Mouse (Mus musculus) MEL (cell line): ENCODE measurements around the gene Sod1. TPM values are rescaled to one million over a fixed set of nuclear protein-coding genes. Genes with fewer than 3 reads are reported as not detected.
"Not testable (repeated sequence)": the region's sequence is repeated elsewhere in the genome, so short reads cannot be mapped to it uniquely, and the experiment has no call there.

Source experiments
- DNase-seq: peaks from one replicate; pipeline ENCODE4 v3.0.0; 2011; ENCODE audit warnings: low read depth, low spot score
- H3K27ac ChIP-seq: 2 replicates; pipeline ENCODE4 v1.5.1; 2012; ENCODE audit warnings: low read depth, mild to moderate bottlenecking, control low read depth, low read length, moderate library complexity; ENCODE audit not compliant: control insufficient read depth
- H3K27me3 ChIP-seq, 2 experiments: fragments of 150-350 bp in 1 of 2; sonication (generic) in 1 of 2; 2 replicates each; pipeline ENCODE4 v1.6.1; 2012; ENCODE audit warnings: low read length in 2 of 2, mild to moderate bottlenecking in 2 of 2, improper control_type of control experiment in 1 of 2, moderate library complexity in 1 of 2; ENCODE audit not compliant: insufficient read depth in 2 of 2, control insufficient read depth in 1 of 2
- H3K36me3 ChIP-seq, 2 experiments: 2 replicates each; pipeline ENCODE4 v1.6.1; 2012 to 2014; ENCODE audit warnings: low read length in 2 of 2, improper control_type of control experiment in 1 of 2, inconsistent platforms in 1 of 2, mild to moderate bottlenecking in 1 of 2; ENCODE audit not compliant: insufficient read depth in 2 of 2, control insufficient read depth in 1 of 2
- H3K4me1 ChIP-seq, 2 experiments: fragments of 150-350 bp in 1 of 2; sonication (generic) in 1 of 2; 2 replicates each; pipeline ENCODE4 v1.6.1; 2012; ENCODE audit warnings: low read length in 2 of 2, improper control_type of control experiment in 1 of 2, mild to moderate bottlenecking in 1 of 2; ENCODE audit not compliant: insufficient read depth in 2 of 2, control insufficient read depth in 1 of 2
- H3K4me3 ChIP-seq, 2 experiments: fragments of 150-350 bp in 1 of 2; sonication (generic) in 1 of 2; 2 replicates each; pipeline ENCODE4 v1.5.1; 2012; ENCODE audit warnings: low read depth in 2 of 2, low read length in 2 of 2, mild to moderate bottlenecking in 2 of 2, moderate library complexity in 2 of 2, control low read depth in 1 of 2, improper control_type of control experiment in 1 of 2; ENCODE audit not compliant: control insufficient read depth in 1 of 2, insufficient read depth in 1 of 2
- H3K79me2 ChIP-seq: 2 replicates; pipeline ENCODE4 v1.6.1; 2012; ENCODE audit warnings: mild to moderate bottlenecking, low read length, moderate library complexity; ENCODE audit not compliant: control insufficient read depth, poor library complexity, insufficient read depth
- H3K9ac ChIP-seq: 2 replicates; pipeline ENCODE4 v1.6.1; 2012; ENCODE audit warnings: low read depth, mild to moderate bottlenecking, control low read depth, low read length, moderate library complexity; ENCODE audit not compliant: control insufficient read depth, poor library complexity, severe bottlenecking
- H3K9me3 ChIP-seq: fragments of 150-350 bp; sonication (generic); replicated peaks from 2 replicates; pipeline ENCODE4 v1.6.1; 2012; ENCODE audit warnings: mild to moderate bottlenecking, low read length, improper control_type of control experiment, moderate library complexity; ENCODE audit not compliant: insufficient read depth
- CHD2 ChIP-seq: IDR thresholded peaks from 2 replicates; pipeline ENCODE4 v1.6.1; 2011; ENCODE audit warnings: low read length, improper control_type of control experiment
- CTCF ChIP-seq, 3 experiments: IDR thresholded peaks in 2 of 3; conservative IDR thresholded peaks in 1 of 3; 2 replicates each; pipeline ENCODE4 v1.5.1; 2011 to 2012; ENCODE audit warnings: low read length in 3 of 3, low read depth in 2 of 3, mild to moderate bottlenecking in 2 of 3, improper control_type of control experiment in 1 of 3, inconsistent platforms in 1 of 3, mixed read lengths in 1 of 3, moderate library complexity in 1 of 3; ENCODE audit not compliant: control insufficient read depth in 1 of 3, insufficient read depth in 1 of 3, poor library complexity in 1 of 3, severe bottlenecking in 1 of 3
- E2F4 ChIP-seq: IDR thresholded peaks from 2 replicates; pipeline ENCODE4 v1.6.1; 2011; ENCODE audit warnings: low read depth, low read length, improper control_type of control experiment, borderline replicate concordance
- ELF1 ChIP-seq: IDR thresholded peaks from 2 replicates; pipeline ENCODE4 v1.6.1; 2014; ENCODE audit warnings: low read depth, mild to moderate bottlenecking, inconsistent platforms, low read length, improper control_type of control experiment, moderate library complexity
- EP300 ChIP-seq, 2 experiments: IDR thresholded peaks; 2 replicates each; pipeline ENCODE4 v1.6.1; 2011; ENCODE audit warnings: improper control_type of control experiment in 2 of 2, low read length in 2 of 2, low read depth in 1 of 2, mild to moderate bottlenecking in 1 of 2
- HCFC1 ChIP-seq: IDR thresholded peaks from 2 replicates; pipeline ENCODE4 v1.6.1; 2012; ENCODE audit warnings: low read depth, mild to moderate bottlenecking, inconsistent platforms, low read length, improper control_type of control experiment, moderate library complexity
- JUND ChIP-seq: IDR thresholded peaks from 2 replicates; pipeline ENCODE4 v1.6.1; 2011; ENCODE audit warnings: low read depth, mild to moderate bottlenecking, improper control_type of control experiment, low read length
- KAT2A ChIP-seq: conservative IDR thresholded peaks from 2 replicates; pipeline ENCODE4 v1.6.1; 2012; ENCODE audit warnings: low read depth, low read length, improper control_type of control experiment, inconsistent platforms
- MAFK ChIP-seq: IDR thresholded peaks from 2 replicates; pipeline ENCODE4 v1.6.1; 2011; ENCODE audit warnings: low read depth, mild to moderate bottlenecking, low read length, improper control_type of control experiment, borderline replicate concordance
- MAX ChIP-seq: IDR thresholded peaks from 2 replicates; pipeline ENCODE4 v1.6.1; 2011; ENCODE audit warnings: low read length, improper control_type of control experiment
- MAZ ChIP-seq: IDR thresholded peaks from 2 replicates; pipeline ENCODE4 v1.6.1; 2012; ENCODE audit warnings: low read depth, mild to moderate bottlenecking, inconsistent platforms, low read length, improper control_type of control experiment
- MYB ChIP-seq: IDR thresholded peaks from 2 replicates; pipeline ENCODE4 v1.6.1; 2011; ENCODE audit warnings: mild to moderate bottlenecking, low read depth, low read length, improper control_type of control experiment
- MYC ChIP-seq: IDR thresholded peaks from 2 replicates; pipeline ENCODE4 v1.6.1; 2011; ENCODE audit warnings: low read depth, mild to moderate bottlenecking, low read length, improper control_type of control experiment, moderate library complexity
- NELFE ChIP-seq: IDR thresholded peaks from 2 replicates; pipeline ENCODE4 v1.6.1; 2011; ENCODE audit warnings: low read depth, low read length, improper control_type of control experiment
- NRF1 ChIP-seq: IDR thresholded peaks from 2 replicates; pipeline ENCODE4 v1.6.1; 2014; ENCODE audit warnings: low read depth, mild to moderate bottlenecking, inconsistent platforms, low read length, improper control_type of control experiment, moderate library complexity; ENCODE audit not compliant: poor library complexity, insufficient read depth, severe bottlenecking
- POLR2A ChIP-seq, 2 experiments: IDR thresholded peaks; 2 replicates each; pipeline ENCODE4 v1.6.1; 2011 to 2012; ENCODE audit warnings: low read length in 2 of 2, mild to moderate bottlenecking in 2 of 2, control low read depth in 1 of 2, improper control_type of control experiment in 1 of 2, low read depth in 1 of 2, moderate library complexity in 1 of 2; ENCODE audit not compliant: control insufficient read depth in 1 of 2, insufficient read depth in 1 of 2, poor library complexity in 1 of 2
- POLR2AphosphoS2 ChIP-seq: IDR thresholded peaks from 2 replicates; pipeline ENCODE4 v1.6.1; 2011; ENCODE audit warnings: low read length, improper control_type of control experiment
- POLR2AphosphoS5 ChIP-seq: IDR thresholded peaks from 2 replicates; pipeline ENCODE4 v1.6.1; 2012; ENCODE audit warnings: low read depth, borderline replicate concordance, mild to moderate bottlenecking, inconsistent platforms, low read length, moderate library complexity, mixed read lengths
- RAD21 ChIP-seq: IDR thresholded peaks from 2 replicates; pipeline ENCODE4 v1.6.1; 2011; ENCODE audit warnings: mild to moderate bottlenecking, low read depth, low read length, improper control_type of control experiment
- SIN3A ChIP-seq: IDR thresholded peaks from 2 replicates; pipeline ENCODE4 v1.6.1; 2012; ENCODE audit warnings: low read length, improper control_type of control experiment, inconsistent platforms
- SMC3 ChIP-seq: IDR thresholded peaks from 2 replicates; pipeline ENCODE4 v1.6.1; 2011; ENCODE audit warnings: low read depth, low read length, improper control_type of control experiment
- TCF12 ChIP-seq: IDR thresholded peaks from 2 replicates; pipeline ENCODE4 v1.6.1; 2014; ENCODE audit warnings: low read depth, mild to moderate bottlenecking, inconsistent platforms, low read length, improper control_type of control experiment, moderate library complexity
- UBTF ChIP-seq: IDR thresholded peaks from 2 replicates; pipeline ENCODE4 v1.6.1; 2012; ENCODE audit warnings: low read depth, mild to moderate bottlenecking, inconsistent platforms, low read length, improper control_type of control experiment, moderate library complexity, borderline replicate concordance; ENCODE audit not compliant: insufficient read depth
- USF1 ChIP-seq: IDR thresholded peaks from 2 replicates; pipeline ENCODE4 v1.6.1; 2014; ENCODE audit warnings: low read depth, mild to moderate bottlenecking, inconsistent platforms, low read length, improper control_type of control experiment, moderate library complexity
- USF2 ChIP-seq, 2 experiments: IDR thresholded peaks; 2 replicates each; pipeline ENCODE4 v1.6.1; 2011 to 2012; ENCODE audit warnings: improper control_type of control experiment in 2 of 2, low read length in 2 of 2, borderline replicate concordance in 1 of 2, inconsistent platforms in 1 of 2, low read depth in 1 of 2, mild to moderate bottlenecking in 1 of 2; ENCODE audit not compliant: insufficient read depth in 1 of 2
- ZC3H11A ChIP-seq: IDR thresholded peaks from 2 replicates; pipeline ENCODE4 v1.6.1; 2012; ENCODE audit warnings: low read depth, mild to moderate bottlenecking, inconsistent platforms, low read length, improper control_type of control experiment
- ZKSCAN1 ChIP-seq: IDR thresholded peaks from 2 replicates; pipeline ENCODE4 v1.6.1; 2012; ENCODE audit warnings: low read depth, mild to moderate bottlenecking, inconsistent platforms, low read length, improper control_type of control experiment, moderate library complexity
- ZNF384 ChIP-seq: IDR thresholded peaks from 2 replicates; pipeline ENCODE4 v1.6.1; 2012; ENCODE audit warnings: low read depth, mild to moderate bottlenecking, inconsistent platforms, low read length, improper control_type of control experiment
- polyA plus RNA-seq, 2 experiments: library from polyadenylated mRNA; stranded (reverse) in 1 of 2; unstranded in 1 of 2; fragments of >175 nt in 1 of 2; fragments of >200 nt in 1 of 2; gene quantifications; 2 replicates each; pipeline versions ENCODE4 v1.2.1 to v1.2.4; 2012; ENCODE audit warnings: low replicate concordance in 2 of 2, low read depth in 1 of 2; ENCODE audit not compliant: insufficient read length in 2 of 2, insufficient read depth in 1 of 2, missing spikeins in 1 of 2
- total RNA-seq: library from RNA; depleted of rRNA; stranded (reverse); fragments of 300-350 nt; gene quantifications from 2 replicates; pipeline ENCODE4 v1.2.3, GENCODE M21; 2012

Sod1 gene
- total and polyA plus RNA-seq, 3 experiments, result 380 to 1,094 (median 474) TPM

DNA sequence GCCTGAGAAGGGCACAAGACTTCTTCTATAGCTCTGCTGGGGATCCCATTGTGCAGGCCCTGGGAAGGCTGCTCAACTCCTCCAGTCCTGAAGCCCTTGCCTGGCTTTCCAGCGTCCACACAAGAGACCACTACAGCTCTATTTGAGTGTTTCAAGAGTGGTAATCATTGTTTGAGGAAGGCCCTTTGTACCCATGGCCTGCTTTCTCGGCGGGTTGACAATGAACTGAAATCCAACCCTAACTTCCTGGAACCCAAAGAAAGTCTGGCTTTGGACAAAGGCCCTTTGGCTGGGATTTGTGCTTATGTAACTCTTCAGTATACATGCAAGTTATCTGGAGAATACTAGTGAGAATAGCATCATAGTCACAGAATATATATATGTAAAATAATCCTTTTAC lies 3.2 kb upstream of the Sod1 start:
- peaks cover 6 to 9% of the 10 kb centered on the region in 2 experiments for H3K4me1 ChIP-seq
- TF ChIP-seq UBTF (no peak), MAX (no peak), RAD21 (no peak), MYC (no peak), POLR2AphosphoS2 (no peak), E2F4 (no peak), ZNF384 (no peak), TCF12 (no peak), ZC3H11A (no peak), POLR2AphosphoS5 (no peak), SIN3A (no peak), CTCF (IDR thresholded peaks at IDR 0.05 in 2 of 3, conservative IDR thresholded peaks at IDR 0.05 in 1 of 3; ENCODE audit: control insufficient read depth in 1 of 3, insufficient read depth in 1 of 3, low read depth in 2 of 3, low read length in 3 of 3, poor library complexity in 1 of 3, severe bottlenecking in 1 of 3) (no peak), USF2 (IDR thresholded peaks at IDR 0.05; ENCODE audit: borderline replicate concordance in 1 of 2, insufficient read depth in 1 of 2, low read depth in 1 of 2, low read length in 2 of 2) (no peak), JUND (no peak)
- TF ChIP-seq, all 39 proteins: peak for 0
- peaks cover 0 to 27% of the 10 kb centered on the region in 2 experiments; a peak in 2 of 4 replicates for H3K36me3 ChIP-seq
- H3K9ac ChIP-seq, result no peak overlapping the region
- H3K9me3 ChIP-seq, result no peaks in the 10 kb centered on the region
- peaks cover 17% of the 10 kb centered on the region for H3K79me2 ChIP-seq
- no peak overlapping the region for H3K4me3 ChIP-seq
- H3K27ac ChIP-seq, result no peak overlapping the region
- H3K27me3 ChIP-seq, result no peaks in the 10 kb centered on the region
- no peak for DNase-seq

DNA sequence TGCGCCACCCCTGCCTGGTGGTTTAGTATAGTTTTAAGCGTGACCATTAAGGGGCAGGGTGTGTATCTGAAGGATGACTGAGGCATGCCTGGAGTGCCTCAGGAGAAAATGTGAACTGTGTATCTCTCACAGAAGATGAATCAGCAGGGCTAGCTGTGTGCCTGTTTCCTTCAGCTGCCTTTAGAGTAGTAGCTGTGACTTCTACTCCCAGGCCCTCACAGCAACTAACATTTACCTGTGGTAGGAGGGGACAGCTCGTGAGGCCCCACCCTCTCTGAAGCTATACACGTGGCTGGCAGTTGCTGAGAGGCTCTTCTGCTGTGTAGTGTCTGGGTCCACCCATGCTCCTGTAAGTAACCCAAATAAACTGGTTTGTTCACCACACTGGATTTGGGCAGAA lies 2.6 kb upstream of the Sod1 start:
- no peak for DNase-seq
- H3K27ac ChIP-seq, result no peak overlapping the region
- no peak overlapping the region for H3K9ac ChIP-seq
- H3K4me3 ChIP-seq, result no peak overlapping the region
- H3K27me3 ChIP-seq, result no peaks in the 10 kb centered on the region
- peaks cover 3 to 32% of the 10 kb centered on the region in 2 experiments for H3K36me3 ChIP-seq
- H3K4me1 ChIP-seq, result peaks cover 6 to 13% of the 10 kb centered on the region in 2 experiments
- H3K9me3 ChIP-seq, result no peaks in the 10 kb centered on the region
- no peak for TF ChIP-seq MAZ
- no peak for TF ChIP-seq KAT2A
- TF ChIP-seq ELF1, result no peak
- TF ChIP-seq SMC3, result no peak
- TF ChIP-seq MYB, result no peak
- TF ChIP-seq POLR2A (IDR thresholded peaks at IDR 0.05; ENCODE audit: control insufficient read depth in 1 of 2, insufficient read depth in 1 of 2, low read depth in 1 of 2, low read length in 2 of 2, poor library complexity in 1 of 2), result no peak
- TF ChIP-seq MAFK, result no peak
- TF ChIP-seq MYC, result no peak
- TF ChIP-seq CHD2, result no peak
- TF ChIP-seq HCFC1, result no peak
- TF ChIP-seq NRF1, result no peak
- no peak for TF ChIP-seq ZKSCAN1
- TF ChIP-seq EP300 (IDR thresholded peaks at IDR 0.05; ENCODE audit: low read depth in 1 of 2, low read length in 2 of 2), result no peak
- no peak for TF ChIP-seq NELFE
- TF ChIP-seq USF1, result no peak
- no peak for TF ChIP-seq ZC3H11A
- no peak for TF ChIP-seq CTCF (IDR thresholded peaks at IDR 0.05 in 2 of 3, conservative IDR thresholded peaks at IDR 0.05 in 1 of 3; ENCODE audit: control insufficient read depth in 1 of 3, insufficient read depth in 1 of 3, low read depth in 2 of 3, low read length in 3 of 3, poor library complexity in 1 of 3, severe bottlenecking in 1 of 3)
- TF ChIP-seq, all 39 proteins: peak for 0
- peaks cover 22% of the 10 kb centered on the region for H3K79me2 ChIP-seq

DNA sequence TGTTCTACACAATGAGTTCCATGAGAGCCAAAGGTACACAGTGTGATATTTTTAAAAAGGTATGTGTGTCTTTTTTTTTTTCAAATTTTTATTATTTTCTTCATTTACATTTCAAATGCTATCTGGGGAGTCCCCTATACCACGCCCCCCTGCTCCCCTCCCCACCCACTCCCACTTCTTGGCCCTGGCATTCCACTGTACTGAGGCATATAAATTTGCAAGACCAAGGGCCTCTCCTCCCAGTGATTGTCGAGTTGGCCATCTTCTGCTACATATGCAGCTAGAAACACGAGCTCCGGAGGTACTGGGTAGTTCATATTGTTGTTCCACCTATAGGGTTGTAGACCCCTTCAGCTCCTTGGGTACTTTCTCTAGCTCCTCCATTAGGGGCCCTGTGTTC lies 1.1 kb upstream of the Sod1 start:
- Histone ChIP-seq H3K4me1 (peaks cover 2 to 23% of the 10 kb centered on the region in 2 experiments; a peak in 3 of 4 replicates), H3K36me3 (peaks cover 8 to 38% of the 10 kb centered on the region in 2 experiments), H3K79me2 (peaks cover 35% of the 10 kb centered on the region)
- not testable (repeated sequence) for H3K27me3 ChIP-seq, H3K4me3 ChIP-seq, H3K9ac ChIP-seq, H3K27ac ChIP-seq, H3K9me3 ChIP-seq, DNase-seq
